Mouse (Mus musculus): ENCODE measurements around the gene Cyp4f18.

GRCm38 (mm10) chr8:71952489-71952888 lies 56.9 kb downstream of the Cyp4f18 start:
- TF ChIP-seq CTCF (IDR thresholded peaks at IDR 0.05; ENCODE audit: insufficient read depth, low read depth, low read length) (no peak), POLR2A (IDR thresholded peaks at IDR 0.05; ENCODE audit: insufficient read depth, low read depth, low read length) (no peak)

Data from olfactory bulb, adult 2 months (tissue).